Mouse (Mus musculus): Measurements from ENCODE around the gene Efcab11.

Efcab11 gene

GRCm38 (mm10) chr12:99681681-99682080, 202.6 kb downstream of the Efcab11 start:
- DNase-seq (ENCODE audit: low spot score in 2 of 2): no peak

GRCm38 (mm10) chr12:99671866-99672191, 212.4 kb downstream of the Efcab11 start:
- peak; percentile 41 to 42 for DNase-seq (ENCODE audit: low spot score in 2 of 2)

- DNase-seq (ENCODE audit: low spot score in 2 of 2): peak; percentile 37 to 47
Observed at GRCm38 (mm10) chr12:99671162-99671865, 212.9 kb downstream of the Efcab11 start.

- DNase-seq (ENCODE audit: low spot score in 2 of 2): no peak
Observed at GRCm38 (mm10) chr12:99670762-99671152, 213.5 kb downstream of the Efcab11 start.

GRCm38 (mm10) chr12:99669976-99670761, 214.1 kb downstream of the Efcab11 start:
- DNase-seq (ENCODE audit: low spot score in 2 of 2): peak; percentile 39 to 48

- DNase-seq (ENCODE audit: low spot score in 2 of 2): peak in 1 of 2 experiments; percentile 17
Observed at GRCm38 (mm10) chr12:99654991-99655880, 229.0 kb downstream of the Efcab11 start.

- no peak for DNase-seq (ENCODE audit: low spot score in 2 of 2)
Observed at GRCm38 (mm10) chr12:99652459-99652858, 231.8 kb downstream of the Efcab11 start.

GRCm38 (mm10) chr12:99649732-99650131, 234.5 kb downstream of the Efcab11 start:
- DNase-seq (ENCODE audit: low spot score in 2 of 2): no peak

GRCm38 (mm10) chr12:99648781-99649180, 235.5 kb downstream of the Efcab11 start:
- no peak for DNase-seq (ENCODE audit: low spot score in 2 of 2)

GRCm38 (mm10) chr12:99646556-99647354, 237.5 kb downstream of the Efcab11 start:
- DNase-seq (ENCODE audit: low spot score in 2 of 2): no peak

- DNase-seq (ENCODE audit: low spot score in 2 of 2): peak in 1 of 2 experiments; percentile 60
Observed at GRCm38 (mm10) chr12:99645418-99645817, 238.8 kb downstream of the Efcab11 start.

- DNase-seq (ENCODE audit: low spot score in 2 of 2): no peak
Observed at GRCm38 (mm10) chr12:99644966-99645365, 239.3 kb downstream of the Efcab11 start.

All from right cerebral cortex, postnatal 10 days (tissue).